In genomic region chr10:96689976-96690867, GRCm38 (mm10) we compare ENCODE assay signal across 11 mouse cellular contexts.
DNase-seq lines count a peak whose midpoint lies in the region; ATAC-seq and TF ChIP-seq lines count a peak whose summit lies in the region.
"Had no signal": no experiment of that assay in that cellular context is flagged by ENCODE, and none has a peak within 500 bp of the region (broad histone marks: within the 10 kb centered on the region; RNA-seq: fewer than 3 reads in every experiment).

No protein-coding gene starts in this region.

- H3K9me3 ChIP-seq in lung, embryonic 15.5 days = no peaks in the 10 kb centered on the region
- H3K9me3 ChIP-seq in heart, embryonic 16.5 days (replicated peaks; ENCODE audit: control insufficient read depth, low read length) = no peaks in the 10 kb centered on the region
- H3K9me3 ChIP-seq in stomach, embryonic 14.5 days (ENCODE audit: control insufficient read depth, low read depth, low read length) = no peaks in the 10 kb centered on the region
- H3K9me3 ChIP-seq: forebrain, embryonic 12.5 days; hindbrain, embryonic 13.5 days; midbrain, embryonic 13.5 days had no signal

- 51% methylated on average over 11 of the region's 11 CpGs for WGBS in heart, adult 2 months
- WGBS in lung, embryonic 15.5 days = 23% methylated on average over 11 of the region's 11 CpGs
- 39% methylated on average over 11 of the region's 11 CpGs for WGBS in heart, embryonic 16.5 days
- 44% methylated on average over 11 of the region's 11 CpGs for WGBS in stomach, embryonic 14.5 days

- TF ChIP-seq POLR2A in heart, adult 2 months (IDR thresholded peaks at IDR 0.05; ENCODE audit: insufficient read depth, low read depth, low read length) = no peak

- peak overlapping the region; percentile 40 for H3K4me2 ChIP-seq in lung, embryonic 15.5 days
- H3K4me2 ChIP-seq in heart, embryonic 16.5 days (ENCODE audit: low read depth, low read length) = peak overlapping the region; percentile 10; the same call in 1 of the 2 replicates
- no peak overlapping the region for H3K4me2 ChIP-seq in stomach, embryonic 14.5 days (replicated peaks; ENCODE audit: low read depth, low read length)
- H3K4me2 ChIP-seq: forebrain, embryonic 12.5 days; hindbrain, embryonic 13.5 days; midbrain, embryonic 13.5 days had no signal

- no peak for ATAC-seq in lung, embryonic 15.5 days (ENCODE audit: borderline replicate concordance, extremely low read depth, low FRiP score, low TSS enrichment)
- ATAC-seq in heart, embryonic 16.5 days (replicated peaks; ENCODE audit: extremely low read depth, insufficient read depth, low FRiP score) = no peak
- ATAC-seq in stomach, embryonic 14.5 days (ENCODE audit: insufficient number of reproducible peaks, insufficient read depth, low FRiP score, low read depth) = no peak
- ATAC-seq: midbrain, embryonic 13.5 days had no signal

- intact Hi-C loops in heart, adult 2 months (cut with DNase I) = loop anchor here (5.0 kb wide), 1 partner anchor 68 kb away; no protein-coding TSS in a partner anchor
- intact Hi-C loops in heart, postnatal 14 days (cut with DNase I) = loop anchor here (5.0 kb wide), 1 partner anchor 63 kb away; no protein-coding TSS in a partner anchor

- no peak overlapping the region for H3K9ac ChIP-seq in heart, adult 2 months (ENCODE audit: low read depth, low read length)
- no peak overlapping the region for H3K9ac ChIP-seq in lung, embryonic 15.5 days
- peak overlapping the region; percentile 36; the same call in 1 of the 2 replicates for H3K9ac ChIP-seq in heart, embryonic 16.5 days (ENCODE audit: low read length)
- H3K9ac ChIP-seq in stomach, embryonic 14.5 days (replicated peaks; ENCODE audit: low read depth, low read length) = no peak overlapping the region
- H3K9ac ChIP-seq: forebrain, embryonic 12.5 days; hindbrain, embryonic 13.5 days; midbrain, embryonic 13.5 days had no signal

- peak overlapping the region; percentile 43 for H3K27ac ChIP-seq in heart, adult 2 months
- H3K27ac ChIP-seq in lung, embryonic 15.5 days = peak overlapping the region; percentile 80
- peak overlapping the region; percentile 79 for H3K27ac ChIP-seq in heart, embryonic 16.5 days (ENCODE audit: low read length)
- H3K27ac ChIP-seq in stomach, embryonic 14.5 days (ENCODE audit: low read length) = peak overlapping the region; percentile 76
- H3K27ac ChIP-seq: forebrain, embryonic 12.5 days; hindbrain, embryonic 13.5 days; midbrain, embryonic 13.5 days had no signal

- H3K79me2 ChIP-seq in heart, adult 2 months (replicated peaks; ENCODE audit: control insufficient read depth, insufficient read depth, low read length) = no peaks in the 10 kb centered on the region

- H3K4me3 ChIP-seq in heart, adult 2 months = no peak overlapping the region
- no peak overlapping the region for H3K4me3 ChIP-seq in lung, embryonic 15.5 days
- no peak overlapping the region for H3K4me3 ChIP-seq in heart, embryonic 16.5 days (ENCODE audit: low read length)
- H3K4me3 ChIP-seq in stomach, embryonic 14.5 days (ENCODE audit: low read depth, low read length) = no peak overlapping the region
- H3K4me3 ChIP-seq: forebrain, embryonic 12.5 days; hindbrain, embryonic 13.5 days; midbrain, embryonic 13.5 days had no signal

- H3K36me3 ChIP-seq in heart, adult 2 months (ENCODE audit: control insufficient read depth, insufficient read depth, low read length) = peaks cover 3% of the 10 kb centered on the region
- H3K36me3 ChIP-seq in lung, embryonic 15.5 days = no peaks in the 10 kb centered on the region
- H3K36me3 ChIP-seq in heart, embryonic 16.5 days (ENCODE audit: control insufficient read depth, insufficient read depth) = no peaks in the 10 kb centered on the region
- no peaks in the 10 kb centered on the region for H3K36me3 ChIP-seq in stomach, embryonic 14.5 days (ENCODE audit: control insufficient read depth, insufficient read depth, low read length)
- H3K36me3 ChIP-seq: forebrain, embryonic 12.5 days; hindbrain, embryonic 13.5 days; midbrain, embryonic 13.5 days had no signal

- H3K27me3 ChIP-seq in heart, adult 2 months (ENCODE audit: control insufficient read depth, insufficient read depth, low read length) = no peaks in the 10 kb centered on the region
- no peaks in the 10 kb centered on the region for H3K27me3 ChIP-seq in lung, embryonic 15.5 days
- no peaks in the 10 kb centered on the region for H3K27me3 ChIP-seq in heart, embryonic 16.5 days (ENCODE audit: control insufficient read depth, insufficient read depth, low read length)
- no peaks in the 10 kb centered on the region for H3K27me3 ChIP-seq in stomach, embryonic 14.5 days (ENCODE audit: control insufficient read depth, insufficient read depth, low read length)
- H3K27me3 ChIP-seq: forebrain, embryonic 12.5 days; hindbrain, embryonic 13.5 days; midbrain, embryonic 13.5 days had no signal

- H3K4me1 ChIP-seq in heart, adult 2 months (ENCODE audit: control insufficient read depth, insufficient read depth, low read length) = no peaks in the 10 kb centered on the region; the same call in 1 of the 2 replicates
- H3K4me1 ChIP-seq in lung, embryonic 15.5 days = peaks cover 65% of the 10 kb centered on the region
- peaks cover 27% of the 10 kb centered on the region for H3K4me1 ChIP-seq in heart, embryonic 16.5 days (ENCODE audit: control insufficient read depth, insufficient read depth, low read length)
- peaks cover 22% of the 10 kb centered on the region for H3K4me1 ChIP-seq in stomach, embryonic 14.5 days (ENCODE audit: control insufficient read depth, insufficient read depth, low read length)
- H3K4me1 ChIP-seq: midbrain, embryonic 13.5 days had no signal

- DNase-seq in heart, adult 2 months = peak in 1 of 2 experiments; percentile 17
- no peak for DNase-seq in heart, postnatal 14 days
- DNase-seq in lung, postnatal 25 days (ENCODE audit: low spot score) = no peak
- no peak for DNase-seq in layer of hippocampus, adult 9-10 months (ENCODE audit: low spot score)
- no peak for DNase-seq in cerebellum, adult 8-10 months

- no peak for TF ChIP-seq EP300 in heart, adult 2 months (IDR thresholded peaks at IDR 0.05; ENCODE audit: insufficient read depth, low read depth, low read length)

- no peak for TF ChIP-seq CTCF in heart, adult 2 months (IDR thresholded peaks at IDR 0.05)
